Mouse (Mus musculus) kidney, adult 2 months (tissue): ENCODE data around the gene St3gal4.

Experiments
- CTCF ChIP-seq: fragments of 200-500 bp; conservative IDR thresholded peaks from 2 replicates; pipeline ENCODE4 v1.5.1; 2011; ENCODE audit warnings: low read depth, mild to moderate bottlenecking, control low read depth, low read length, moderate library complexity, mixed read lengths; ENCODE audit not compliant: insufficient read depth, insufficient read length
- POLR2A ChIP-seq: fragments of 200-500 bp; IDR thresholded peaks from one replicate; pipeline ENCODE4 v1.6.1; 2011; ENCODE audit warnings: low read depth, low read length, control low read depth

- TF ChIP-seq CTCF (no peak), POLR2A (no peak)
Measured at GRCm38 (mm10) chr9:35152923-35153322, 33.9 kb upstream of the St3gal4 start.
